Mouse (Mus musculus): ENCODE results near the gene Ccdc171.

- TF ChIP-seq POLR2A (IDR thresholded peaks at IDR 0.05; ENCODE audit: borderline replicate concordance, control insufficient read depth, low read depth, low read length) (no peak), CTCF (IDR thresholded peaks at IDR 0.05; ENCODE audit: control insufficient read depth, insufficient read depth, low read length) (no peak)
Measured at GRCm38 (mm10) chr4:83669552-83669951, 144.2 kb downstream of the Ccdc171 start.
